Mouse (Mus musculus) CH12.LX (cell line): ENCODE data around the gene Ubqlnl. TPM values are rescaled to one million over a fixed set of nuclear protein-coding genes. Genes with fewer than 3 reads are reported as not detected.
A peak's percentile ranks its signal among the peaks of the same experiment; 100 is the strongest.

Experiments used
- DNase-seq: peaks from one replicate; pipeline ENCODE4 v3.0.0-alpha.2; 2013; ENCODE audit errors: extremely low read depth
- H3K27ac ChIP-seq: 2 replicates; pipeline ENCODE4 v1.5.1; 2012; ENCODE audit warnings: low read depth, mild to moderate bottlenecking, control low read depth, moderate library complexity; ENCODE audit not compliant: insufficient read depth
- H3K27me3 ChIP-seq: replicated peaks from 2 replicates; pipeline ENCODE3; 2012; ENCODE audit warnings: inconsistent platforms
- H3K36me3 ChIP-seq, 2 experiments: replicated peaks in 1 of 2; 2 replicates each; pipeline versions ENCODE3 to v1.6.1; 2012; ENCODE audit warnings: inconsistent platforms in 1 of 2, low read length in 1 of 2, mild to moderate bottlenecking in 1 of 2, mixed read lengths in 1 of 2, moderate library complexity in 1 of 2; ENCODE audit not compliant: control insufficient read depth in 1 of 2, insufficient read depth in 1 of 2
- H3K4me1 ChIP-seq, 2 experiments: 2 replicates each; pipeline ENCODE4 v1.6.1; 2012; ENCODE audit warnings: inconsistent platforms in 1 of 2, moderate library complexity in 1 of 2; ENCODE audit not compliant: insufficient read depth in 2 of 2, control insufficient read depth in 1 of 2
- H3K4me2 ChIP-seq: 2 replicates; pipeline ENCODE4 v1.6.1; 2012; ENCODE audit warnings: low read depth, mild to moderate bottlenecking, control low read depth; ENCODE audit not compliant: poor library complexity, insufficient read depth, severe bottlenecking
- H3K4me3 ChIP-seq, 3 experiments: fragments of 150-350 bp in 1 of 3; sonication (generic) in 1 of 3; replicated peaks in 1 of 3; 2 replicates each; pipeline versions ENCODE3 to v1.5.1; 2011 to 2012; ENCODE audit warnings: low read depth in 2 of 3, low read length in 2 of 3, mild to moderate bottlenecking in 2 of 3, moderate library complexity in 2 of 3, control low read depth in 1 of 3, improper control_type of control experiment in 1 of 3, inconsistent platforms in 1 of 3, mixed read lengths in 1 of 3; ENCODE audit not compliant: poor library complexity in 1 of 3
- H3K79me2 ChIP-seq: replicated peaks from 2 replicates; pipeline ENCODE4 v1.6.1; 2012; ENCODE audit warnings: mild to moderate bottlenecking, moderate library complexity; ENCODE audit not compliant: control insufficient read depth, poor library complexity, insufficient read depth, severe bottlenecking; ENCODE audit errors: extremely low read depth
- H3K9ac ChIP-seq: 2 replicates; pipeline ENCODE4 v1.6.1; 2012; ENCODE audit warnings: low read depth, mild to moderate bottlenecking, control low read depth, moderate library complexity; ENCODE audit not compliant: insufficient read depth
- H3K9me3 ChIP-seq: replicated peaks from 2 replicates; pipeline ENCODE3; 2012; ENCODE audit warnings: low read length, inconsistent platforms, mixed read lengths
- E2F4 ChIP-seq: IDR thresholded peaks from 2 replicates; pipeline ENCODE4 v1.6.1; 2011; ENCODE audit warnings: low read depth, low read length, improper control_type of control experiment; ENCODE audit not compliant: insufficient replicate concordance
- HCFC1 ChIP-seq: IDR thresholded peaks from 2 replicates; pipeline ENCODE4 v1.6.1; 2012; ENCODE audit warnings: low read depth, mild to moderate bottlenecking, inconsistent platforms, low read length, improper control_type of control experiment
- JUND ChIP-seq: conservative IDR thresholded peaks from 2 replicates; pipeline ENCODE4 v1.6.1; 2011; ENCODE audit warnings: low read depth, low read length, improper control_type of control experiment
- MAFK ChIP-seq: IDR thresholded peaks from 2 replicates; pipeline ENCODE4 v1.6.1; 2011; ENCODE audit warnings: low read length, improper control_type of control experiment; ENCODE audit not compliant: insufficient replicate concordance
- MAZ ChIP-seq: IDR thresholded peaks from 2 replicates; pipeline ENCODE4 v1.6.1; 2012; ENCODE audit warnings: low read depth, mild to moderate bottlenecking, inconsistent platforms, low read length, improper control_type of control experiment, moderate library complexity
- MXI1 ChIP-seq: IDR thresholded peaks from 2 replicates; pipeline ENCODE4 v1.6.1; 2011; ENCODE audit warnings: mild to moderate bottlenecking, low read depth, low read length, improper control_type of control experiment
- NRF1 ChIP-seq: IDR thresholded peaks from 2 replicates; pipeline ENCODE4 v1.6.1; 2014; ENCODE audit warnings: low read depth, mild to moderate bottlenecking, inconsistent platforms, low read length, improper control_type of control experiment, moderate library complexity
- POLR2AphosphoS2 ChIP-seq: IDR thresholded peaks from 2 replicates; pipeline ENCODE4 v1.6.1; 2011; ENCODE audit warnings: low read depth, low read length, improper control_type of control experiment
- SMC3 ChIP-seq: IDR thresholded peaks from 2 replicates; pipeline ENCODE4 v1.6.1; 2011; ENCODE audit warnings: low read depth, low read length, improper control_type of control experiment
- UBTF ChIP-seq: IDR thresholded peaks from 2 replicates; pipeline ENCODE4 v1.6.1; 2012; ENCODE audit warnings: low read depth, mild to moderate bottlenecking, inconsistent platforms, low read length, improper control_type of control experiment, moderate library complexity
- USF2 ChIP-seq: conservative IDR thresholded peaks from 2 replicates; pipeline ENCODE4 v1.6.1; 2011; ENCODE audit warnings: low read depth, low read length, improper control_type of control experiment
- ZC3H11A ChIP-seq: IDR thresholded peaks from 2 replicates; pipeline ENCODE4 v1.6.1; 2012; ENCODE audit warnings: low read depth, mild to moderate bottlenecking, inconsistent platforms, low read length, improper control_type of control experiment
- ZMIZ1 ChIP-seq: IDR thresholded peaks from 2 replicates; pipeline ENCODE4 v1.6.1; 2012; ENCODE audit warnings: low read depth, mild to moderate bottlenecking, inconsistent platforms, low read length, improper control_type of control experiment
- dilution Hi-C: fragments of 300-500 bp; cut with MboI; formaldehyde crosslinking; loops from 2 replicates; pipeline ENCODE4 v1.14.3; 2020; ENCODE audit warnings: low sequenced_read_pairs; ENCODE audit not compliant: extremely low pct_unique_long_range_greater_than_20kb, extremely low pct_ligation_motif_present
- in situ Hi-C: fragments of 300-500 bp; cut with MboI; formaldehyde crosslinking; loops from 3 replicates; pipeline ENCODE4 v1.14.3; 2019; ENCODE audit warnings: low sequenced_read_pairs, low pct_ligation_motif_present, low pct_unique_long_range_greater_than_20kb, mixed read lengths
- polyA plus RNA-seq: library from polyadenylated mRNA; unstranded; fragments of >175 nt; gene quantifications from 2 replicates; pipeline ENCODE4 v1.2.1, GENCODE M21; 2012; ENCODE audit warnings: low read depth; ENCODE audit not compliant: insufficient read length
- total RNA-seq, 2 experiments: library from RNA; depleted of rRNA; stranded (reverse); fragments of 300-350 nt in 1 of 2; fragments of >200 nt in 1 of 2; gene quantifications; 2 replicates each; pipeline ENCODE4 v1.2.3; 2012 to 2014

Ubqlnl gene
- total and polyA plus RNA-seq, 3 experiments: not detected

- H3K4me2 ChIP-seq: no peak within 1 kb of the TSS
- H3K79me2 ChIP-seq: no peaks in the 10 kb centered on the region
- dilution Hi-C loops: no loop called here
- no peak for DNase-seq
- no peak within 1 kb of the TSS for H3K4me3 ChIP-seq
- H3K4me1 ChIP-seq: no peaks in the 10 kb centered on the region
- no peak for TF ChIP-seq UBTF
- TF ChIP-seq, all 38 proteins: peak for 0
- H3K27ac ChIP-seq: no peak within 1 kb of the TSS
- no peak within 1 kb of the TSS for H3K9ac ChIP-seq
- H3K36me3 ChIP-seq: no peaks in the 10 kb centered on the region
- no peaks in the 10 kb centered on the region for H3K27me3 ChIP-seq
- in situ Hi-C loops: no loop called here
- no peaks in the 10 kb centered on the region for H3K9me3 ChIP-seq
Observed at GRCm38 (mm10) chr7:104129726-104130125, 20.6 kb downstream of the Ubqlnl start, which contains the start of gene Ubqln5. TSS of gene Ubqln5 (minus strand) at chr7:104129826.

GRCm38 (mm10) chr7:104104757-104104972, 45.7 kb downstream of the Ubqlnl start, which contains the start of gene Olfr646:
TSS of gene Olfr646 (plus strand) at chr7:104104873.
- no peaks in the 10 kb centered on the region for H3K9me3 ChIP-seq

GRCm38 (mm10) chr7:104103913-104104756, 46.2 kb downstream of the Ubqlnl start:
- Histone ChIP-seq H3K79me2 (no peaks in the 10 kb centered on the region), H3K9ac (no peak overlapping the region), H3K9me3 (no peaks in the 10 kb centered on the region), H3K36me3 (no peaks in the 10 kb centered on the region), H3K27me3 (no peaks in the 10 kb centered on the region), H3K27ac (no peak overlapping the region), H3K4me1 (no peaks in the 10 kb centered on the region), H3K4me3 (no peak overlapping the region), H3K4me2 (no peak overlapping the region)
- DNase-seq: no peak
- dilution Hi-C loops: no loop called here
- no peak for TF ChIP-seq POLR2AphosphoS2
- 0 out of 2 replicates have a peak, but pooled peaks have one; percentile 23 for TF ChIP-seq MAFK
- in situ Hi-C loops: no loop called here

More at GRCm38 (mm10) chr7:104104757-104104972, 45.7 kb downstream of the Ubqlnl start, which contains the start of gene Olfr646:
- dilution Hi-C loops: no loop called here
- Histone ChIP-seq H3K79me2 (no peaks in the 10 kb centered on the region), H3K4me1 (no peaks in the 10 kb centered on the region), H3K27ac (no peak within 1 kb of the TSS), H3K9ac (no peak within 1 kb of the TSS), H3K4me2 (peak within 1 kb of the TSS; percentile 31), H3K27me3 (no peaks in the 10 kb centered on the region), H3K36me3 (no peaks in the 10 kb centered on the region), H3K4me3 (no peak within 1 kb of the TSS)
- TF ChIP-seq E2F4 (no peak), JUND (no peak), MAZ (no peak), NRF1 (no peak), SMC3 (no peak), MXI1 (no peak), POLR2AphosphoS2 (no peak), HCFC1 (no peak), USF2 (no peak), ZMIZ1 (no peak), ZC3H11A (no peak)
- DNase-seq: no peak
- in situ Hi-C loops: no loop called here

Other genes with a start within 250 kb of the Ubqlnl start
Only the 20 nearest of the 27 such genes appear.
- not detected in 2 replicates for gene Olfr638, start 151.8 kb downstream of the Ubqlnl start, total RNA-seq (2012; rRNA removed)
- not detected in 2 replicates for gene Olfr638, start 151.8 kb downstream of the Ubqlnl start, total RNA-seq (2014; rRNA removed)
- gene Olfr638, start 151.8 kb downstream of the Ubqlnl start, polyA plus RNA-seq: not detected in 2 replicates
- gene Olfr639, start 133.3 kb downstream of the Ubqlnl start, total RNA-seq (2012; rRNA removed): not detected in 2 replicates
- not detected in 2 replicates for gene Olfr639, start 133.3 kb downstream of the Ubqlnl start, total RNA-seq (2014; rRNA removed)
- not detected in 2 replicates for gene Olfr639, start 133.3 kb downstream of the Ubqlnl start, polyA plus RNA-seq
- gene Olfr640, start 125.0 kb downstream of the Ubqlnl start, total RNA-seq (2012; rRNA removed): not detected in 2 replicates
- not detected in 2 replicates for gene Olfr640, start 125.0 kb downstream of the Ubqlnl start, total RNA-seq (2014; rRNA removed)
- not detected in 2 replicates for gene Olfr640, start 125.0 kb downstream of the Ubqlnl start, polyA plus RNA-seq
- gene Olfr641, start 115.1 kb downstream of the Ubqlnl start, total RNA-seq (2012; rRNA removed): not detected in 2 replicates
- not detected in 2 replicates for gene Olfr641, start 115.1 kb downstream of the Ubqlnl start, total RNA-seq (2014; rRNA removed)
- gene Olfr641, start 115.1 kb downstream of the Ubqlnl start, polyA plus RNA-seq: not detected in 2 replicates
- not detected in 2 replicates for gene Olfr642, start 97.9 kb downstream of the Ubqlnl start, total RNA-seq (2012; rRNA removed)
- not detected in 2 replicates for gene Olfr642, start 97.9 kb downstream of the Ubqlnl start, total RNA-seq (2014; rRNA removed)
- not detected in 2 replicates for gene Olfr642, start 97.9 kb downstream of the Ubqlnl start, polyA plus RNA-seq
- not detected in 2 replicates for gene 4930516K23Rik, start 89.1 kb downstream of the Ubqlnl start, total RNA-seq (2012; rRNA removed)
- not detected in 2 replicates for gene 4930516K23Rik, start 89.1 kb downstream of the Ubqlnl start, total RNA-seq (2014; rRNA removed)
- gene 4930516K23Rik, start 89.1 kb downstream of the Ubqlnl start, polyA plus RNA-seq: 0.04 TPM in 1 of 2 replicates, not detected in the other
- gene Olfr644, start 78.7 kb downstream of the Ubqlnl start, total RNA-seq (2012; rRNA removed): not detected in 2 replicates
- not detected in 2 replicates for gene Olfr644, start 78.7 kb downstream of the Ubqlnl start, total RNA-seq (2014; rRNA removed)
- gene Olfr644, start 78.7 kb downstream of the Ubqlnl start, polyA plus RNA-seq: not detected in 2 replicates
- gene Olfr645, start 65.1 kb downstream of the Ubqlnl start, total RNA-seq (2012; rRNA removed): not detected in 2 replicates
- gene Olfr645, start 65.1 kb downstream of the Ubqlnl start, total RNA-seq (2014; rRNA removed): not detected in 2 replicates
- not detected in 2 replicates for gene Olfr645, start 65.1 kb downstream of the Ubqlnl start, polyA plus RNA-seq
- not detected in 2 replicates for gene Olfr646, start 45.7 kb downstream of the Ubqlnl start, total RNA-seq (2012; rRNA removed)
- not detected in 2 replicates for gene Olfr646, start 45.7 kb downstream of the Ubqlnl start, total RNA-seq (2014; rRNA removed)
- gene Olfr646, start 45.7 kb downstream of the Ubqlnl start, polyA plus RNA-seq: not detected in 2 replicates
- not detected in 2 replicates for gene Ubqln5, start 20.7 kb downstream of the Ubqlnl start, total RNA-seq (2012; rRNA removed)
- gene Ubqln5, start 20.7 kb downstream of the Ubqlnl start, total RNA-seq (2014; rRNA removed): not detected in 2 replicates
- gene Ubqln5, start 20.7 kb downstream of the Ubqlnl start, polyA plus RNA-seq: not detected in 2 replicates
- gene Olfr643, start 13.2 kb downstream of the Ubqlnl start, total RNA-seq (2012; rRNA removed): not detected in 2 replicates
- gene Olfr643, start 13.2 kb downstream of the Ubqlnl start, total RNA-seq (2014; rRNA removed): not detected in 2 replicates
- not detected in 2 replicates for gene Olfr643, start 13.2 kb downstream of the Ubqlnl start, polyA plus RNA-seq
- not detected in 2 replicates for gene Ubqln3, start 7.3 kb downstream of the Ubqlnl start, total RNA-seq (2012; rRNA removed)
- gene Ubqln3, start 7.3 kb downstream of the Ubqlnl start, total RNA-seq (2014; rRNA removed): not detected in 2 replicates
- not detected in 2 replicates for gene Ubqln3, start 7.3 kb downstream of the Ubqlnl start, polyA plus RNA-seq
- gene Olfm5, start 14.3 kb upstream of the Ubqlnl start, total RNA-seq (2012; rRNA removed): not detected in 2 replicates
- not detected in 2 replicates for gene Olfm5, start 14.3 kb upstream of the Ubqlnl start, total RNA-seq (2014; rRNA removed)
- not detected in 2 replicates for gene Olfm5, start 14.3 kb upstream of the Ubqlnl start, polyA plus RNA-seq
- not detected in 2 replicates for gene Olfr648, start 32.8 kb upstream of the Ubqlnl start, total RNA-seq (2012; rRNA removed)
- not detected in 2 replicates for gene Olfr648, start 32.8 kb upstream of the Ubqlnl start, total RNA-seq (2014; rRNA removed)
- gene Olfr648, start 32.8 kb upstream of the Ubqlnl start, polyA plus RNA-seq: not detected in 2 replicates
- gene Olfr649, start 45.4 kb upstream of the Ubqlnl start, total RNA-seq (2012; rRNA removed): not detected in 2 replicates
- not detected in 2 replicates for gene Olfr649, start 45.4 kb upstream of the Ubqlnl start, total RNA-seq (2014; rRNA removed)
- gene Olfr649, start 45.4 kb upstream of the Ubqlnl start, polyA plus RNA-seq: not detected in 2 replicates
- not detected in 2 replicates for gene Trim6, start 68.2 kb upstream of the Ubqlnl start, total RNA-seq (2012; rRNA removed)
- gene Trim6, start 68.2 kb upstream of the Ubqlnl start, total RNA-seq (2014; rRNA removed): not detected in 2 replicates
- gene Trim6, start 68.2 kb upstream of the Ubqlnl start, polyA plus RNA-seq: 0.16 and 0.31 TPM in 2 replicates
- gene Trim34a, start 93.9 kb upstream of the Ubqlnl start, total RNA-seq (2012; rRNA removed): 3.8 and 4.5 TPM in 2 replicates
- gene Trim34a, start 93.9 kb upstream of the Ubqlnl start, total RNA-seq (2014; rRNA removed): 13.4 and 13.8 TPM in 2 replicates
- 7.0 and 7.5 TPM in 2 replicates for gene Trim34a, start 93.9 kb upstream of the Ubqlnl start, polyA plus RNA-seq
- gene Trim5, start 137.5 kb upstream of the Ubqlnl start, total RNA-seq (2012; rRNA removed): 4.4 and 4.5 TPM in 2 replicates
- 6.5 and 7.0 TPM in 2 replicates for gene Trim5, start 137.5 kb upstream of the Ubqlnl start, total RNA-seq (2014; rRNA removed)
- gene Trim5, start 137.5 kb upstream of the Ubqlnl start, polyA plus RNA-seq: 7.8 and 8.9 TPM in 2 replicates
- gene Trim12a, start 164.9 kb upstream of the Ubqlnl start, total RNA-seq (2012; rRNA removed): 11.3 and 14.6 TPM in 2 replicates
- gene Trim12a, start 164.9 kb upstream of the Ubqlnl start, total RNA-seq (2014; rRNA removed): 18.3 and 20.5 TPM in 2 replicates
- 33.4 and 36.6 TPM in 2 replicates for gene Trim12a, start 164.9 kb upstream of the Ubqlnl start, polyA plus RNA-seq
- not detected in 2 replicates for gene Trim34b, start 178.9 kb upstream of the Ubqlnl start, total RNA-seq (2012; rRNA removed)
- gene Trim34b, start 178.9 kb upstream of the Ubqlnl start, total RNA-seq (2014; rRNA removed): 0.22 TPM in 1 of 2 replicates, not detected in the other
- not detected in 2 replicates for gene Trim34b, start 178.9 kb upstream of the Ubqlnl start, polyA plus RNA-seq